Mouse (Mus musculus): ENCODE data around the gene Skap1. TPM values are rescaled to one million over a fixed set of nuclear protein-coding genes. Genes with fewer than 3 reads are reported as not detected.

Gene Skap1
- polyA plus RNA-seq, 1 experiment from 2014 or later, result 15.2 TPM

DNA sequence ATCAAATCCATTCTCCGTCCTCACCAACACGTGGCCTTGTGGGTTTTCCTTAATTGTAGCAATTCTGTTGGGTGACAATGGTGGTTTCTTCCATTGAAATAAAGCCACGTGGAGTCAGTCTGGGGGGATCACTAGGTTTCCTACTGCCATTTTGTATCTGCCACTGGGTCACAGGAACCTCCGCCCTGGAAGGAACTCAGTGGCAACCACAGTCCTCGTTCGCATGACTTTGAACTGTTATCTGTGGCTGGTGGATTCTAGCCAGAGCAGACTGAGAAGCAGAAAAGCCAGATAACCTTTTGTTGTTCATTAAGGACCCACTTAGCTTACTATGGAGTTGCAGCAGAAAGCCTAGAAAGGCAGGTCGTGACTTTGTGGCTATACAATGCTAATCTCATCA, 204.0 kb downstream of the Skap1 start:
- ATAC-seq (ENCODE audit: low FRiP score, low TSS enrichment), result no peak
- no peak overlapping the region for H3K4me2 ChIP-seq (replicated peaks; ENCODE audit: low read depth, low read length)
- H3K36me3 ChIP-seq (ENCODE audit: control insufficient read depth, insufficient read depth, low read length), result no peaks in the 10 kb centered on the region
- H3K4me1 ChIP-seq (ENCODE audit: control insufficient read depth, insufficient read depth, low read length), result peaks cover 12% of the 10 kb centered on the region; the same call in 1 of the 2 replicates
- no peak overlapping the region for H3K9ac ChIP-seq (ENCODE audit: low read depth, low read length)
- 81% methylated on average over 7 of the region's 7 CpGs for WGBS
- no peak overlapping the region for H3K27ac ChIP-seq (ENCODE audit: low read depth, low read length)
- no peaks in the 10 kb centered on the region for H3K9me3 ChIP-seq (ENCODE audit: control insufficient read depth, low read length)
- no peaks in the 10 kb centered on the region for H3K27me3 ChIP-seq (ENCODE audit: control insufficient read depth, insufficient read depth, low read length)
- no peak overlapping the region for H3K4me3 ChIP-seq (ENCODE audit: low read length)

- Histone ChIP-seq H3K27ac (ENCODE audit: low read depth, low read length) (0 out of 2 replicates have a peak overlapping the region, but pooled peaks have one; percentile 39), H3K4me1 (ENCODE audit: control insufficient read depth, insufficient read depth, low read length) (peaks cover 21% of the 10 kb centered on the region), H3K9ac (ENCODE audit: low read depth, low read length) (peak overlapping the region; percentile 38; the same call in 1 of the 2 replicates), H3K9me3 (ENCODE audit: control insufficient read depth, low read length) (no peaks in the 10 kb centered on the region), H3K36me3 (ENCODE audit: control insufficient read depth, insufficient read depth, low read length) (no peaks in the 10 kb centered on the region), H3K4me3 (ENCODE audit: low read length) (peak overlapping the region; percentile 8; the same call in 1 of the 2 replicates), H3K4me2 (replicated peaks; ENCODE audit: low read depth, low read length) (peak overlapping the region; percentile 33), H3K27me3 (ENCODE audit: control insufficient read depth, insufficient read depth, low read length) (peaks cover 11% of the 10 kb centered on the region; the same call in 1 of the 2 replicates)
- 0% methylated on average over 6 of the region's 6 CpGs for whole genome bisulfite sequencing
- ATAC-seq (ENCODE audit: low FRiP score, low TSS enrichment), result peak; percentile 87
Measured at GRCm38 (mm10) chr11:96673792-96674191, 209.4 kb downstream of the Skap1 start.

DNA sequence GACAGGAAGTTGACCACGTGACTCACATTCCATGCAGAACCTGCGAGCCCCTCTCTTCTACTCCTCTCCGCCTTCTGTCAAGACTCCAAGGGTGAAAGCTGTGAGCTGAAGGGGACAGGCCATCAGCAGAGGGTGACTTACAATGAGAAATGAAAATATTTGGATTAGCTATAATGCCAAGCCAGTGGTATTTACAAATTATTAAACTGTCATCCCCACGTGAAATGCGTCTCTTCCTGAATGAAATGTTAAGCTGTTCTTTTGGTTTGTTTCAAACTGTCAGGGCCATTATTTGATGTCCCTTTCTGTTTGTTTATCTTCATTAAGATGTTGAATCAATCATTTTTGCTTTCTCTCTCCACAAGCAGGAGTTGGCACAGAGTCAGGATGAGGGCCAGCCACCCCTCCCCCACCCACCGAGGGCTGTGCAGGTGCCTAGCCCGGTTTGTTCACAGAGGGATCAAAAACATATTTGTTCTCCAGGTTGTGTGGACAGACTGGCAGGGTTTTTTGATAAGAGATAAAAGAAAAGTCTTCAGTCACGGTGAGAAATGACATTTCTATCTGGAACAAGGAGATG, 210.5 kb downstream of the Skap1 start:
- H3K4me1 ChIP-seq (ENCODE audit: control insufficient read depth, insufficient read depth, low read length), result peaks cover 21% of the 10 kb centered on the region
- 13% methylated on average over 8 of the region's 8 CpGs for WGBS
- H3K27ac ChIP-seq (ENCODE audit: low read depth, low read length), result no peak overlapping the region
- no peak overlapping the region for H3K4me2 ChIP-seq (replicated peaks; ENCODE audit: low read depth, low read length)
- no peaks in the 10 kb centered on the region for H3K36me3 ChIP-seq (ENCODE audit: control insufficient read depth, insufficient read depth, low read length)
- H3K27me3 ChIP-seq (ENCODE audit: control insufficient read depth, insufficient read depth, low read length), result peaks cover 11% of the 10 kb centered on the region; the same call in 1 of the 2 replicates
- no peak overlapping the region for H3K4me3 ChIP-seq (ENCODE audit: low read length)
- no peak overlapping the region for H3K9ac ChIP-seq (ENCODE audit: low read depth, low read length)
- 0 out of 2 replicates have a peak, but pooled peaks have one; percentile 44 for ATAC-seq (ENCODE audit: low FRiP score, low TSS enrichment)
- H3K9me3 ChIP-seq (ENCODE audit: control insufficient read depth, low read length), result no peaks in the 10 kb centered on the region

DNA sequence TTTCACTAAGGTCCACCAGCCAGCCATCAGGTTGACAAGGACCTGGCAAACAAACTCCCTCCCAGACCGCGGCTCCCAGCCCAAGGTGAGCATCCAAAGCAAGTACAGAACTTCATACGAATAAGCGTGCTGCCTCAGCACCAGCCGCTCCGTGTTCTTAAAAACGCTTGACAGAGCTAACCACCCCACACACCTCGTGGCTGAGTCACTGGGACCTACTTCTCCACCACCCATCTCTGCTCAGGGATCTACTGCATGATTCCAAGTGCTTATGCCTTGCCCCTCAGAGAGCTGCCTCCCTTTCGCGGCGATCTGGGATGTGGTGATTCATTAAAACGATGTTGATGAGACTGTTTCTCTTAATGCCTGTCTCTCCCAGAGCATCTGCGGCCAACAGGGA, 213.6 kb downstream of the Skap1 start:
- ATAC-seq (ENCODE audit: low FRiP score, low TSS enrichment), result no peak
- no peaks in the 10 kb centered on the region for H3K9me3 ChIP-seq (ENCODE audit: control insufficient read depth, low read length)
- no peak overlapping the region for H3K4me2 ChIP-seq (replicated peaks; ENCODE audit: low read depth, low read length)
- no peak overlapping the region for H3K9ac ChIP-seq (ENCODE audit: low read depth, low read length)
- peaks cover 16% of the 10 kb centered on the region for H3K4me1 ChIP-seq (ENCODE audit: control insufficient read depth, insufficient read depth, low read length)
- no peaks in the 10 kb centered on the region for H3K36me3 ChIP-seq (ENCODE audit: control insufficient read depth, insufficient read depth, low read length)
- 86% methylated on average over 13 of the region's 13 CpGs for WGBS
- no peak overlapping the region for H3K4me3 ChIP-seq (ENCODE audit: low read length)
- peaks cover 16% of the 10 kb centered on the region; the same call in 1 of the 2 replicates for H3K27me3 ChIP-seq (ENCODE audit: control insufficient read depth, insufficient read depth, low read length)
- no peak overlapping the region for H3K27ac ChIP-seq (ENCODE audit: low read depth, low read length)

DNA sequence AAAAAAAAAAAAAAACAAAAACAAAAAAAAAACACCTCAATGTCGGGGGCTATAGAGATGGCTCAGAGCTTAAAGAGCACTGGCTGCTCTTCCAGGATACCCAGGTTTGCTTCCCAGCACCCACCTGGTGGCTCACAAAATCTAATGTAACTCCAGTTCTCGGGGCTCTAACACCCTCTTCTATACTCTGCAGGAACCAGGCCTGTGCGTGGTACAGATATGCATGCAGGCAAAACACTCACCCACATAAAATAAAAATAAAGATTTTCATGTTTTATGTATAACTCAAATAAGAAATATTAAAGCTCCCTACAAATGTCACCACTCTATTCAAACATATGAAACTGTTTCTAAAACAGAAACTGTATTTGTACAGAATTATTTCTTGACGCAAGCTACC, 214.6 kb downstream of the Skap1 start:
- H3K4me2 ChIP-seq (replicated peaks; ENCODE audit: low read depth, low read length), result no peak overlapping the region
- no peak overlapping the region for H3K4me3 ChIP-seq (ENCODE audit: low read length)
- H3K36me3 ChIP-seq (ENCODE audit: control insufficient read depth, insufficient read depth, low read length), result no peaks in the 10 kb centered on the region
- H3K9ac ChIP-seq (ENCODE audit: low read depth, low read length), result no peak overlapping the region
- no peak overlapping the region for H3K27ac ChIP-seq (ENCODE audit: low read depth, low read length)
- peaks cover 16% of the 10 kb centered on the region; the same call in 1 of the 2 replicates for H3K27me3 ChIP-seq (ENCODE audit: control insufficient read depth, insufficient read depth, low read length)
- no peaks in the 10 kb centered on the region for H3K9me3 ChIP-seq (ENCODE audit: control insufficient read depth, low read length)
- 95% methylated on average over 4 of the region's 4 CpGs for WGBS
- H3K4me1 ChIP-seq (ENCODE audit: control insufficient read depth, insufficient read depth, low read length), result peaks cover 13% of the 10 kb centered on the region
- ATAC-seq (ENCODE audit: low FRiP score, low TSS enrichment), result no peak

DNA sequence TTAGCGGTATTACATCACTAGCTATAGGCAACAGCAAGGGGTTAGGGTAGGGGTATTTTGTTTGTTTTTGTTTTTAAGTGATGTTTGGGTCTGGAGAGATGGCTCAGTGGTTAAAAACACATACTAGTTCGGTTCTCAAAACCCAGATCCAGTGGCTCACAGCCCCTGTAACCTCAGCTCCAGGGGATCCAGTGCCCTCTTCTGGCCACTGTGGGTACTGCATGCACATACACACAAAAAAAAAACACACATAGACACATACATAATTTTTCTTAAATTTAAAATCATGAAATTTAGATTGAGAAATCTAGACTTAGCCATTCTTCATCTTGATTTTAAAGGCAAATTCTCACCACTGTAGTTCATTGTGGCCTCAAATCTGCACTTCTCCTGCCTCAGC, 221.0 kb downstream of the Skap1 start:
- Histone ChIP-seq H3K9ac (ENCODE audit: low read depth, low read length) (no peak overlapping the region), H3K27ac (ENCODE audit: low read depth, low read length) (no peak overlapping the region), H3K27me3 (ENCODE audit: control insufficient read depth, insufficient read depth, low read length) (peaks cover 8% of the 10 kb centered on the region; the same call in 1 of the 2 replicates), H3K4me2 (replicated peaks; ENCODE audit: low read depth, low read length) (no peak overlapping the region), H3K9me3 (ENCODE audit: control insufficient read depth, low read length) (peaks cover 7% of the 10 kb centered on the region), H3K4me3 (ENCODE audit: low read length) (no peak overlapping the region), H3K4me1 (ENCODE audit: control insufficient read depth, insufficient read depth, low read length) (peaks cover 8% of the 10 kb centered on the region; the same call in 1 of the 2 replicates), H3K36me3 (ENCODE audit: control insufficient read depth, insufficient read depth, low read length) (no peaks in the 10 kb centered on the region)
- 86% methylated on average over 2 of the region's 2 CpGs for WGBS
- ATAC-seq (ENCODE audit: low FRiP score, low TSS enrichment), result no peak

- ATAC-seq (ENCODE audit: low FRiP score, low TSS enrichment), result peak; percentile 94
- 16% methylated on average over 16 of the region's 16 CpGs for WGBS
- no peaks in the 10 kb centered on the region for H3K36me3 ChIP-seq (ENCODE audit: control insufficient read depth, insufficient read depth, low read length)
- peak overlapping the region; percentile 0; the same call in 1 of the 2 replicates for H3K4me2 ChIP-seq (replicated peaks; ENCODE audit: low read depth, low read length)
- H3K27me3 ChIP-seq (ENCODE audit: control insufficient read depth, insufficient read depth, low read length), result peaks cover 6% of the 10 kb centered on the region; the same call in 1 of the 2 replicates
- H3K4me3 ChIP-seq (ENCODE audit: low read length), result no peak overlapping the region
- H3K4me1 ChIP-seq (ENCODE audit: control insufficient read depth, insufficient read depth, low read length), result peaks cover 8% of the 10 kb centered on the region; the same call in 1 of the 2 replicates
- peak overlapping the region; percentile 59; the same call in 1 of the 2 replicates for H3K27ac ChIP-seq (ENCODE audit: low read depth, low read length)
- H3K9me3 ChIP-seq (ENCODE audit: control insufficient read depth, low read length), result peaks cover 7% of the 10 kb centered on the region
- H3K9ac ChIP-seq (ENCODE audit: low read depth, low read length), result no peak overlapping the region
Measured at GRCm38 (mm10) chr11:96686713-96687280, 222.4 kb downstream of the Skap1 start.

DNA sequence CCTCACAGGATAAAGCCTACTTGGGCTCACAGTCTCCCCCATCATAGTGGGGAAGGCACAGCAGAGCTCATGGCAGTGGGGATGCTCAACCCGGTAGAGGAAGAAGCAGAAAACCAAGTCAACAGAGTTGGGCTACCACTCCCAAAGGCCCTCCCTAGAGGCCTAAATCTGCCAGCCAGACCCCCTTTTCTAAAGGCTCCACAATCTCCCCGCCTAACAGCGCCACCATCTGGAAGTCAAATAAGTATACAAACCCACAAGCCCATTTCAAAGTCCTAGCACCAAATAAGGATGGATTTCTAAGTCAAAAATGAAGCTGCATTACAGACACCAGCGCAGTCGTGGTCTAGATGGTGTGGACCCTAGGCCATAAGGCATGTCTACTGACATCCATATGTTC, 227.9 kb downstream of the Skap1 start:
- Histone ChIP-seq H3K27me3 (ENCODE audit: control insufficient read depth, insufficient read depth, low read length) (no peaks in the 10 kb centered on the region), H3K4me1 (ENCODE audit: control insufficient read depth, insufficient read depth, low read length) (peaks cover 2% of the 10 kb centered on the region; the same call in 1 of the 2 replicates), H3K27ac (ENCODE audit: low read depth, low read length) (no peak overlapping the region), H3K9ac (ENCODE audit: low read depth, low read length) (no peak overlapping the region), H3K9me3 (ENCODE audit: control insufficient read depth, low read length) (peaks cover 7% of the 10 kb centered on the region), H3K4me2 (replicated peaks; ENCODE audit: low read depth, low read length) (no peak overlapping the region), H3K36me3 (ENCODE audit: control insufficient read depth, insufficient read depth, low read length) (no peaks in the 10 kb centered on the region), H3K4me3 (ENCODE audit: low read length) (no peak overlapping the region)
- WGBS, result 79% methylated on average over 5 of the region's 5 CpGs
- no peak for ATAC-seq (ENCODE audit: low FRiP score, low TSS enrichment)

- Histone ChIP-seq H3K4me1 (ENCODE audit: control insufficient read depth, insufficient read depth, low read length) (peaks cover 6% of the 10 kb centered on the region; the same call in 1 of the 2 replicates), H3K4me3 (ENCODE audit: low read length) (no peak overlapping the region), H3K9me3 (ENCODE audit: control insufficient read depth, low read length) (no peaks in the 10 kb centered on the region), H3K9ac (ENCODE audit: low read depth, low read length) (no peak overlapping the region), H3K4me2 (replicated peaks; ENCODE audit: low read depth, low read length) (no peak overlapping the region), H3K27me3 (ENCODE audit: control insufficient read depth, insufficient read depth, low read length) (no peaks in the 10 kb centered on the region), H3K36me3 (ENCODE audit: control insufficient read depth, insufficient read depth, low read length) (no peaks in the 10 kb centered on the region), H3K27ac (ENCODE audit: low read depth, low read length) (no peak overlapping the region)
- 94% methylated on average over 11 of the region's 11 CpGs for WGBS
- ATAC-seq (ENCODE audit: low FRiP score, low TSS enrichment), result no peak
Measured at GRCm38 (mm10) chr11:96693360-96693759, 229.0 kb downstream of the Skap1 start.
